Mouse (Mus musculus) G1E (cell line): Measurements from ENCODE around the gene Copz1.

Experiments used
- CTCF ChIP-seq: IDR thresholded peaks from 2 replicates; pipeline ENCODE4 v1.5.1; 2012; ENCODE audit warnings: low read depth, low read length, inconsistent platforms, mixed read lengths
- GATA1 ChIP-seq: IDR thresholded peaks from 2 replicates; pipeline ENCODE4 v1.6.1; 2012; ENCODE audit warnings: borderline replicate concordance, low read length, inconsistent platforms, mixed read lengths
- GATA2 ChIP-seq: IDR thresholded peaks from 2 replicates; pipeline ENCODE4 v1.6.1; 2012; ENCODE audit warnings: low read depth, low read length, inconsistent platforms, borderline replicate concordance
- POLR2AphosphoS5 ChIP-seq: IDR thresholded peaks from 2 replicates; pipeline ENCODE4 v1.6.1; 2012; ENCODE audit warnings: low read depth, low read length, inconsistent platforms; ENCODE audit not compliant: insufficient replicate concordance
- TAL1 ChIP-seq: conservative IDR thresholded peaks from 2 replicates; pipeline ENCODE4 v1.6.1; 2012; ENCODE audit warnings: low read depth, low read length, inconsistent platforms, mixed read lengths

DNA sequence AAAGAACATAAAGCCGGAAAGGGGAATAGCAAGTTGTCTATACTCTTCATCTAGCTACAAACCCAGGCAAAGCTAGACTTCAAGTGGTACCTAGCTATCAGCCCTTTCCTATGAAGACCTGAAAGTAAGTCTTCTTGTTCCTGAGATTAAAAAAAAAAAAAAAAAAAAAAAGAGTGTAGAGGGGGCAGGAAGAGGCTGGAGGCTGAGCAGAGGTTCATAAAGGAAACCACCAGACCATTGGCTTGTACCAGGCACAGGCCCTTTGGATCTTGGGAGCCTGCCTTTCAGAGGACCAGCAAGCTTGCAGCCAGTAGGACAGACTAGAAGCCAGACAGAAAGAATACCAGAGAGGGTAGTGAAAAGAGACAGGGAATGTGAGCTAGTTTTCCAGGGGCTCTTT, 19.2 kb upstream of the Copz1 start:
- TF ChIP-seq CTCF (no peak), GATA1 (no peak), TAL1 (no peak), GATA2 (no peak), POLR2AphosphoS5 (no peak)
